Mouse (Mus musculus): ENCODE results near the gene Gins1. TPM values are rescaled to one million over a fixed set of nuclear protein-coding genes. Genes with fewer than 3 reads are reported as not detected.

The Gins1 gene
- polyA plus RNA-seq, 1 experiment from 2014 or later = 9.1 TPM

- no peaks in the 10 kb centered on the region for H3K4me1 ChIP-seq (replicated peaks; ENCODE audit: control insufficient read depth, insufficient read depth, low read length)
- H3K9me3 ChIP-seq (ENCODE audit: control insufficient read depth) = no peaks in the 10 kb centered on the region
- no peaks in the 10 kb centered on the region for H3K27me3 ChIP-seq (replicated peaks; ENCODE audit: control insufficient read depth, insufficient read depth, low read length)
- ATAC-seq = no peak
- H3K27ac ChIP-seq (ENCODE audit: low read depth, low read length) = no peak overlapping the region
- TF ChIP-seq CTCF (IDR thresholded peaks at IDR 0.05; ENCODE audit: low read depth) = no peak
- H3K36me3 ChIP-seq (ENCODE audit: control insufficient read depth, insufficient read depth) = no peaks in the 10 kb centered on the region
- H3K4me2 ChIP-seq (replicated peaks; ENCODE audit: low read depth) = no peak overlapping the region
- 91% methylated on average over 3 of the region's 3 CpGs for WGBS
- no peak overlapping the region for H3K9ac ChIP-seq (ENCODE audit: low read depth, low read length)
- no peak overlapping the region for H3K4me3 ChIP-seq (ENCODE audit: low read depth, low read length)
Observed at GRCm38 (mm10) chr2:150964641-150965040, 59.4 kb downstream of the Gins1 start.

DNA sequence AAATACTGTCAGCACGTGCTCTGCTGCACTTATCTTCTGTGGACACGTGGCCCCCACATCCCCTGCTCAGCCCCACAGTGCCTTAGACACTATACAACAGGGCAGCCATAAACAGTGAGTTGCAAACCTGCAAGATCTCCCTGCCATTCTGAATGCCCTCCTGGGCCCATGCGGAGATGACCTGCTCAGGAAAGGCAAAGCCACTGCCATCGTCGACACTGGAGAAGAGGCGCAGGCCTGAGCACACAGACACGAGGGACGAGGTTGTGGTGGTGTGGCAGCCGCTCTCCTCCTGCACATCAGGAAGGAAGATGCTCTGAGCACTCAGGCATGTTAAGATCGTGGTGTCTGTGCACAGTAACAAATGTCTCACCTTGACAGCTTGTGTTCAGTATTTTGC, 60.8 kb downstream of the Gins1 start:
- Histone ChIP-seq H3K27me3 (replicated peaks; ENCODE audit: control insufficient read depth, insufficient read depth, low read length) (no peaks in the 10 kb centered on the region), H3K27ac (ENCODE audit: low read depth, low read length) (no peak overlapping the region), H3K4me2 (replicated peaks; ENCODE audit: low read depth) (no peak overlapping the region), H3K4me1 (replicated peaks; ENCODE audit: control insufficient read depth, insufficient read depth, low read length) (no peaks in the 10 kb centered on the region), H3K4me3 (ENCODE audit: low read depth, low read length) (no peak overlapping the region), H3K9me3 (ENCODE audit: control insufficient read depth) (no peaks in the 10 kb centered on the region), H3K9ac (ENCODE audit: low read depth, low read length) (no peak overlapping the region), H3K36me3 (ENCODE audit: control insufficient read depth, insufficient read depth) (no peaks in the 10 kb centered on the region)
- 90% methylated on average over 10 of the region's 10 CpGs for WGBS
- no peak for TF ChIP-seq CTCF (IDR thresholded peaks at IDR 0.05; ENCODE audit: low read depth)
- ATAC-seq = no peak

DNA sequence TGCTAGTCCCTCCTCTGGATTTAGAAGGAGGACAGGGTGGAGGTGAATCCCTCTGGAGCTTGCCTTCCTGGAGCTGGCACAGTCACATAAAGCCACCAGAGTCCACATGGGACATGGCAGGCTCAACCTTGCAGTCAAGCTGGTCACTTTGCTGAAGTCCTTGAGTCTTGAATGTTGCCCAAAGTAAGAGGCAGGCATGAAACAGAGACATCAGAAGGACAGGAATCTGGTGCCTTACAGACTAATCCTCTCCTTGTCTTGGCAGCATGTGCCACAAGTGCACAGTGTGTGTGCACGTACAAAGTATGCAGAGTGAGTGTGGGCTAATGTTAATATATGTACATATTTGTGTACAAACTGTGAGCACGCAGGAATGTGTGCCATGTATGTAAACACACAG, 62.3 kb downstream of the Gins1 start:
- Histone ChIP-seq H3K36me3 (ENCODE audit: control insufficient read depth, insufficient read depth) (no peaks in the 10 kb centered on the region), H3K27ac (ENCODE audit: low read depth, low read length) (no peak overlapping the region), H3K4me1 (replicated peaks; ENCODE audit: control insufficient read depth, insufficient read depth, low read length) (no peaks in the 10 kb centered on the region), H3K27me3 (replicated peaks; ENCODE audit: control insufficient read depth, insufficient read depth, low read length) (no peaks in the 10 kb centered on the region), H3K4me2 (replicated peaks; ENCODE audit: low read depth) (no peak overlapping the region), H3K9me3 (ENCODE audit: control insufficient read depth) (no peaks in the 10 kb centered on the region), H3K9ac (ENCODE audit: low read depth, low read length) (no peak overlapping the region), H3K4me3 (ENCODE audit: low read depth, low read length) (no peak overlapping the region)
- TF ChIP-seq CTCF (IDR thresholded peaks at IDR 0.05; ENCODE audit: low read depth) = no peak
- 83% methylated on average over 2 of the region's 2 CpGs for WGBS
- no peak for ATAC-seq

DNA sequence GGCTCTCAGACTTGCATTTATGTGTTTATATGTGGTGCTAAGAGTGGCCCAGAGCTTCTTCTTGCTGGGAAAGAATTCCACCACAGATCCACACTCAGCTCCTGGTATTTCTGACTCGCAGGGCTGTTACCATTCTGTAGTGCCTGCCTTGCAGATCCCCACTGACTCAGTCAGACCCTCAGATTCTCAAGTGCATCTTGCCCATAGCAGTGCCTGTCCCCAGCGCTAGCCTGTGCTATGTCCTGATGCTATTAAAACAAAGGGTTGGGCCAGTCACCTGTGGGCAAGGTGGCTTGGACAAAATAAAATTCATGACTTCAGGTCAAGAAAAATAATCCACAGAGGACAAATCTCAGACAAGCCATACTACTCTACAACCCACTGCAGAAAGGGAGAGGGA, 64.0 kb downstream of the Gins1 start:
- WGBS = 98% methylated on average over 2 of the region's 2 CpGs
- no peak for ATAC-seq

GRCm38 (mm10) chr2:150971856-150972255, 66.7 kb downstream of the Gins1 start:
- H3K9ac ChIP-seq (ENCODE audit: low read depth, low read length) = no peak overlapping the region
- 93% methylated on average over 7 of the region's 7 CpGs for WGBS
- no peaks in the 10 kb centered on the region for H3K27me3 ChIP-seq (replicated peaks; ENCODE audit: control insufficient read depth, insufficient read depth, low read length)
- H3K4me3 ChIP-seq (ENCODE audit: low read depth, low read length) = no peak overlapping the region
- H3K4me1 ChIP-seq (replicated peaks; ENCODE audit: control insufficient read depth, insufficient read depth, low read length) = no peaks in the 10 kb centered on the region
- no peaks in the 10 kb centered on the region for H3K36me3 ChIP-seq (ENCODE audit: control insufficient read depth, insufficient read depth)
- no peak for ATAC-seq
- no peak for TF ChIP-seq CTCF (IDR thresholded peaks at IDR 0.05; ENCODE audit: low read depth)
- no peak overlapping the region for H3K27ac ChIP-seq (ENCODE audit: low read depth, low read length)
- no peak overlapping the region for H3K4me2 ChIP-seq (replicated peaks; ENCODE audit: low read depth)
- no peaks in the 10 kb centered on the region for H3K9me3 ChIP-seq (ENCODE audit: control insufficient read depth)

More for the DNA sequence above, 64.0 kb downstream of the Gins1 start:
- no peaks in the 10 kb centered on the region for H3K4me1 ChIP-seq (replicated peaks; ENCODE audit: control insufficient read depth, insufficient read depth, low read length)
- H3K9ac ChIP-seq (ENCODE audit: low read depth, low read length) = no peak overlapping the region
- no peak overlapping the region for H3K4me3 ChIP-seq (ENCODE audit: low read depth, low read length)
- no peak overlapping the region for H3K27ac ChIP-seq (ENCODE audit: low read depth, low read length)
- no peak for TF ChIP-seq CTCF (IDR thresholded peaks at IDR 0.05; ENCODE audit: low read depth)
- no peaks in the 10 kb centered on the region for H3K9me3 ChIP-seq (ENCODE audit: control insufficient read depth)
- H3K4me2 ChIP-seq (replicated peaks; ENCODE audit: low read depth) = no peak overlapping the region
- no peaks in the 10 kb centered on the region for H3K36me3 ChIP-seq (ENCODE audit: control insufficient read depth, insufficient read depth)
- no peaks in the 10 kb centered on the region for H3K27me3 ChIP-seq (replicated peaks; ENCODE audit: control insufficient read depth, insufficient read depth, low read length)

GRCm38 (mm10) chr2:150972681-150973080, 67.5 kb downstream of the Gins1 start:
- Histone ChIP-seq H3K9me3 (ENCODE audit: control insufficient read depth) (no peaks in the 10 kb centered on the region), H3K27ac (ENCODE audit: low read depth, low read length) (no peak overlapping the region), H3K4me2 (replicated peaks; ENCODE audit: low read depth) (no peak overlapping the region), H3K36me3 (ENCODE audit: control insufficient read depth, insufficient read depth) (no peaks in the 10 kb centered on the region), H3K27me3 (replicated peaks; ENCODE audit: control insufficient read depth, insufficient read depth, low read length) (no peaks in the 10 kb centered on the region), H3K4me1 (replicated peaks; ENCODE audit: control insufficient read depth, insufficient read depth, low read length) (no peaks in the 10 kb centered on the region), H3K4me3 (ENCODE audit: low read depth, low read length) (no peak overlapping the region), H3K9ac (ENCODE audit: low read depth, low read length) (no peak overlapping the region)
- 86% methylated on average over 3 of the region's 3 CpGs for WGBS
- no peak for TF ChIP-seq CTCF (IDR thresholded peaks at IDR 0.05; ENCODE audit: low read depth)
- ATAC-seq = no peak

All from intestine, postnatal 0 days (tissue).